Mouse (Mus musculus): Measurements from ENCODE around the gene Edem1. TPM values are rescaled to one million over a fixed set of nuclear protein-coding genes. Genes with fewer than 3 reads are reported as not detected.

Edem1 gene
- polyA plus RNA-seq, 1 experiment = 15.4 TPM

- Histone ChIP-seq H3K4me2 (ENCODE audit: low read depth) (no peak overlapping the region), H3K27me3 (ENCODE audit: control insufficient read depth, insufficient read depth, insufficient read length) (no peaks in the 10 kb centered on the region)
Observed at GRCm38 (mm10) chr6:108833963-108834697, 5.7 kb downstream of the Edem1 start.

GRCm38 (mm10) chr6:108835765-108836691 lies 7.6 kb downstream of the Edem1 start:
- Histone ChIP-seq H3ac (ENCODE audit: control insufficient read depth, insufficient read length) (no peak overlapping the region), H3K79me2 (ENCODE audit: control insufficient read depth, insufficient read depth) (peaks cover 43% of the 10 kb centered on the region), H3K4me2 (ENCODE audit: low read depth) (peak overlapping the region; percentile 48), H3K27me3 (ENCODE audit: control insufficient read depth, insufficient read depth, insufficient read length) (no peaks in the 10 kb centered on the region), H3K36me3 (ENCODE audit: control insufficient read depth, insufficient read depth) (peaks cover 34% of the 10 kb centered on the region), H3K4me3 (no peak overlapping the region)
- TF ChIP-seq TCF3 (IDR thresholded peaks at IDR 0.05; ENCODE audit: insufficient read length, low read depth) (no peak), POLR2A (IDR thresholded peaks at IDR 0.05; ENCODE audit: insufficient read length, low read depth) (no peak), SRF (IDR thresholded peaks at IDR 0.05; ENCODE audit: control insufficient read depth, insufficient read length, low read depth) (peak; percentile 68), MYOG (IDR thresholded peaks at IDR 0.05; ENCODE audit: control insufficient read depth in 1 of 3, insufficient read depth in 1 of 3, insufficient read length in 2 of 3, low read depth in 2 of 3) (no peak), MYOD1 (IDR thresholded peaks at IDR 0.05; ENCODE audit: control insufficient read depth in 1 of 3, insufficient read length in 2 of 3, low read depth in 2 of 3) (peak in 2 of 3 experiments; percentile 78 to 84), POLR2AphosphoS2 (IDR thresholded peaks at IDR 0.05; ENCODE audit: insufficient read length, low read depth) (no peak), CEBPB (IDR thresholded peaks at IDR 0.05; ENCODE audit: insufficient read depth, poor library complexity, severe bottlenecking) (peak; percentile 96), E2F4 (IDR thresholded peaks at IDR 0.05; ENCODE audit: insufficient read depth) (no peak), TCF12 (IDR thresholded peaks at IDR 0.05; ENCODE audit: insufficient read depth, poor library complexity, severe bottlenecking) (no peak), USF1 (IDR thresholded peaks at IDR 0.05; ENCODE audit: low read depth) (no peak), REST (IDR thresholded peaks at IDR 0.05; ENCODE audit: insufficient read depth, insufficient read length) (no peak), MAX (IDR thresholded peaks at IDR 0.05; ENCODE audit: low read depth) (no peak)

More at GRCm38 (mm10) chr6:108833963-108834697, 5.7 kb downstream of the Edem1 start:
- H3K4me3 ChIP-seq = no peak overlapping the region
- TF ChIP-seq CEBPB (IDR thresholded peaks at IDR 0.05; ENCODE audit: insufficient read depth, poor library complexity, severe bottlenecking) = no peak
- TF ChIP-seq POLR2A (IDR thresholded peaks at IDR 0.05; ENCODE audit: insufficient read length, low read depth) = no peak
- no peak for TF ChIP-seq SRF (IDR thresholded peaks at IDR 0.05; ENCODE audit: control insufficient read depth, insufficient read length, low read depth)
- TF ChIP-seq TCF12 (IDR thresholded peaks at IDR 0.05; ENCODE audit: insufficient read depth, poor library complexity, severe bottlenecking) = no peak
- TF ChIP-seq MAX (IDR thresholded peaks at IDR 0.05; ENCODE audit: low read depth) = no peak
- TF ChIP-seq MYOD1 (IDR thresholded peaks at IDR 0.05; ENCODE audit: control insufficient read depth in 1 of 3, insufficient read length in 2 of 3, low read depth in 2 of 3) = no peak
- H3ac ChIP-seq (ENCODE audit: control insufficient read depth, insufficient read length) = no peak overlapping the region
- peaks cover 22% of the 10 kb centered on the region for H3K36me3 ChIP-seq (ENCODE audit: control insufficient read depth, insufficient read depth)
- H3K79me2 ChIP-seq (ENCODE audit: control insufficient read depth, insufficient read depth) = peaks cover 56% of the 10 kb centered on the region

- Histone ChIP-seq H3K4me3 (no peak overlapping the region), H3K4me2 (ENCODE audit: low read depth) (peak overlapping the region; percentile 48), H3ac (ENCODE audit: control insufficient read depth, insufficient read length) (no peak overlapping the region), H3K79me2 (ENCODE audit: control insufficient read depth, insufficient read depth) (peaks cover 37% of the 10 kb centered on the region), H3K27me3 (ENCODE audit: control insufficient read depth, insufficient read depth, insufficient read length) (no peaks in the 10 kb centered on the region), H3K36me3 (ENCODE audit: control insufficient read depth, insufficient read depth) (peaks cover 40% of the 10 kb centered on the region)
- no peak for TF ChIP-seq TCF12 (IDR thresholded peaks at IDR 0.05; ENCODE audit: insufficient read depth, poor library complexity, severe bottlenecking)
- no peak for TF ChIP-seq SRF (IDR thresholded peaks at IDR 0.05; ENCODE audit: control insufficient read depth, insufficient read length, low read depth)
- TF ChIP-seq MYOD1 (IDR thresholded peaks at IDR 0.05; ENCODE audit: control insufficient read depth in 1 of 3, insufficient read length in 2 of 3, low read depth in 2 of 3) = no peak
- TF ChIP-seq MYOG (IDR thresholded peaks at IDR 0.05; ENCODE audit: control insufficient read depth in 1 of 3, insufficient read depth in 1 of 3, insufficient read length in 2 of 3, low read depth in 2 of 3) = no peak
- TF ChIP-seq TCF3 (IDR thresholded peaks at IDR 0.05; ENCODE audit: insufficient read length, low read depth) = no peak
- TF ChIP-seq POLR2A (IDR thresholded peaks at IDR 0.05; ENCODE audit: insufficient read length, low read depth) = no peak
- no peak for TF ChIP-seq REST (IDR thresholded peaks at IDR 0.05; ENCODE audit: insufficient read depth, insufficient read length)
- no peak for TF ChIP-seq USF1 (IDR thresholded peaks at IDR 0.05; ENCODE audit: low read depth)
- TF ChIP-seq MAX (IDR thresholded peaks at IDR 0.05; ENCODE audit: low read depth) = no peak
- TF ChIP-seq E2F4 (IDR thresholded peaks at IDR 0.05; ENCODE audit: insufficient read depth) = no peak
- no peak for TF ChIP-seq POLR2AphosphoS2 (IDR thresholded peaks at IDR 0.05; ENCODE audit: insufficient read length, low read depth)
- TF ChIP-seq CEBPB (IDR thresholded peaks at IDR 0.05; ENCODE audit: insufficient read depth, poor library complexity, severe bottlenecking) = no peak
Observed at GRCm38 (mm10) chr6:108837081-108837480, 8.6 kb downstream of the Edem1 start.

GRCm38 (mm10) chr6:108837958-108838357 lies 9.5 kb downstream of the Edem1 start:
- H3K79me2 ChIP-seq (ENCODE audit: control insufficient read depth, insufficient read depth) = peaks cover 29% of the 10 kb centered on the region
- H3ac ChIP-seq (ENCODE audit: control insufficient read depth, insufficient read length) = no peak overlapping the region
- no peaks in the 10 kb centered on the region for H3K27me3 ChIP-seq (ENCODE audit: control insufficient read depth, insufficient read depth, insufficient read length)
- H3K4me2 ChIP-seq (ENCODE audit: low read depth) = no peak overlapping the region
- H3K36me3 ChIP-seq (ENCODE audit: control insufficient read depth, insufficient read depth) = peaks cover 40% of the 10 kb centered on the region
- no peak overlapping the region for H3K4me3 ChIP-seq
- TF ChIP-seq E2F4 (IDR thresholded peaks at IDR 0.05; ENCODE audit: insufficient read depth) (no peak), POLR2A (IDR thresholded peaks at IDR 0.05; ENCODE audit: insufficient read length, low read depth) (no peak), MYOD1 (IDR thresholded peaks at IDR 0.05; ENCODE audit: control insufficient read depth in 1 of 3, insufficient read length in 2 of 3, low read depth in 2 of 3) (no peak), MYOG (IDR thresholded peaks at IDR 0.05; ENCODE audit: control insufficient read depth in 1 of 3, insufficient read depth in 1 of 3, insufficient read length in 2 of 3, low read depth in 2 of 3) (no peak), MAX (IDR thresholded peaks at IDR 0.05; ENCODE audit: low read depth) (no peak), POLR2AphosphoS2 (IDR thresholded peaks at IDR 0.05; ENCODE audit: insufficient read length, low read depth) (no peak), REST (IDR thresholded peaks at IDR 0.05; ENCODE audit: insufficient read depth, insufficient read length) (no peak), SRF (IDR thresholded peaks at IDR 0.05; ENCODE audit: control insufficient read depth, insufficient read length, low read depth) (no peak), TCF12 (IDR thresholded peaks at IDR 0.05; ENCODE audit: insufficient read depth, poor library complexity, severe bottlenecking) (no peak), USF1 (IDR thresholded peaks at IDR 0.05; ENCODE audit: low read depth) (no peak), TCF3 (IDR thresholded peaks at IDR 0.05; ENCODE audit: insufficient read length, low read depth) (no peak), CEBPB (IDR thresholded peaks at IDR 0.05; ENCODE audit: insufficient read depth, poor library complexity, severe bottlenecking) (no peak)
